Mouse (Mus musculus) ES-E14 (cell line): ENCODE data around the gene Olfr194. TPM values are rescaled to one million over a fixed set of nuclear protein-coding genes. Genes with fewer than 3 reads are reported as not detected.
"Not testable (repeated sequence)": the region's sequence is repeated elsewhere in the genome, so short reads cannot be mapped to it uniquely, and the experiment has no call there.

ENCODE experiments used
- DNase-seq: peaks from one replicate; pipeline ENCODE4 v3.0.0-alpha.2; 2013; ENCODE audit warnings: low read depth, low spot score
- H3K27ac ChIP-seq: 2 replicates; pipeline ENCODE4 v1.5.1; 2012; ENCODE audit warnings: low read depth, mild to moderate bottlenecking, low read length, moderate library complexity, mixed read lengths; ENCODE audit not compliant: poor library complexity, insufficient read depth, severe bottlenecking
- H3K36me3 ChIP-seq: 2 replicates; pipeline ENCODE4 v1.6.1; 2012; ENCODE audit warnings: mild to moderate bottlenecking, low read length, moderate library complexity, mixed read lengths; ENCODE audit not compliant: control insufficient read depth, poor library complexity, insufficient read depth, severe bottlenecking
- H3K4me1 ChIP-seq, 2 experiments: fragments of 150-350 bp in 1 of 2; sonication (generic) in 1 of 2; 2 replicates each; pipeline ENCODE4 v1.6.1; 2012; ENCODE audit warnings: low read length in 2 of 2, mild to moderate bottlenecking in 1 of 2, mixed read lengths in 1 of 2; ENCODE audit not compliant: control insufficient read depth in 2 of 2, insufficient read depth in 2 of 2, poor library complexity in 1 of 2
- H3K4me3 ChIP-seq, 2 experiments: fragments of 150-350 bp in 1 of 2; sonication (generic) in 1 of 2; 2 replicates each; pipeline ENCODE4 v1.5.1; 2012; ENCODE audit warnings: low read length in 2 of 2, low read depth in 1 of 2, mild to moderate bottlenecking in 1 of 2, mixed read lengths in 1 of 2; ENCODE audit not compliant: insufficient read depth in 1 of 2, poor library complexity in 1 of 2, severe bottlenecking in 1 of 2
- H3K9ac ChIP-seq: 2 replicates; pipeline ENCODE4 v1.6.1; 2012; ENCODE audit warnings: low read depth, mild to moderate bottlenecking, low read length, mixed read lengths; ENCODE audit not compliant: poor library complexity, insufficient read depth, severe bottlenecking
- H3K9me3 ChIP-seq: fragments of 150-350 bp; sonication (generic); 2 replicates; pipeline ENCODE4 v1.6.1; 2012; ENCODE audit warnings: low read depth, mild to moderate bottlenecking, low read length; ENCODE audit not compliant: control insufficient read depth, insufficient read depth
- CHD2 ChIP-seq: IDR thresholded peaks from 2 replicates; pipeline ENCODE4 v1.6.1; 2014; ENCODE audit warnings: mild to moderate bottlenecking, low read depth, low read length, inconsistent platforms
- HCFC1 ChIP-seq: IDR thresholded peaks from 2 replicates; pipeline ENCODE4 v1.6.1; 2012; ENCODE audit warnings: low read length, inconsistent platforms, borderline replicate concordance; ENCODE audit not compliant: insufficient read depth
- MAFK ChIP-seq: IDR thresholded peaks from 2 replicates; pipeline ENCODE4 v1.6.1; 2014; ENCODE audit warnings: mild to moderate bottlenecking, low read depth, low read length, inconsistent platforms; ENCODE audit not compliant: insufficient read depth
- ZC3H11A ChIP-seq: IDR thresholded peaks from 2 replicates; pipeline ENCODE4 v1.6.1; 2012; ENCODE audit warnings: low read depth, mild to moderate bottlenecking, inconsistent platforms, low read length, borderline replicate concordance
- ZNF384 ChIP-seq: IDR thresholded peaks from 2 replicates; pipeline ENCODE4 v1.6.1; 2012; ENCODE audit warnings: low read depth, low read length, inconsistent platforms
- in situ Hi-C, 2 experiments: fragments of 600-800 bp; cut with MboI; formaldehyde crosslinking; loops; one replicate each; pipeline ENCODE4 v1.15.1; 2025; ENCODE audit warnings: low sequenced_read_pairs in 2 of 2, inconsistent platforms in 1 of 2; ENCODE audit not compliant: unreplicated experiment in 2 of 2
- total RNA-seq: library from RNA; depleted of rRNA; stranded (reverse); fragments of 300-350 nt; gene quantifications from 2 replicates; pipeline ENCODE4 v1.2.3, GENCODE M21; 2012

Olfr194 gene
- total RNA-seq, 1 experiment: not detected

- TF ChIP-seq MAFK: no peak
- no peak for TF ChIP-seq ZNF384
- TF ChIP-seq CHD2: no peak
- no peak for TF ChIP-seq ZC3H11A
- TF ChIP-seq HCFC1: no peak
- H3K27ac ChIP-seq: no peak overlapping the region
- H3K9ac ChIP-seq: no peak overlapping the region
- H3K9me3 ChIP-seq: no peaks in the 10 kb centered on the region
- no peaks in the 10 kb centered on the region for H3K4me1 ChIP-seq
- in situ Hi-C loops: no loop called here
- no peaks in the 10 kb centered on the region for H3K36me3 ChIP-seq
- no peak for DNase-seq
- no peak overlapping the region for H3K4me3 ChIP-seq
Measured at GRCm38 (mm10) chr16:59130740-59131139, 9.9 kb upstream of the Olfr194 start.

GRCm38 (mm10) chr16:59111781-59112180, 9.1 kb downstream of the Olfr194 start, which contains the start of gene Olfr193:
Gene Olfr193 (minus strand): TSS chr16:59111881.
- H3K4me3 ChIP-seq: no peak within 1 kb of the TSS
- no peak for DNase-seq
- no peak for TF ChIP-seq CHD2
- no peak for TF ChIP-seq ZNF384
- H3K36me3 ChIP-seq: no peaks in the 10 kb centered on the region
- H3K9me3 ChIP-seq: no peaks in the 10 kb centered on the region
- no peak within 1 kb of the TSS for H3K9ac ChIP-seq
- no peaks in the 10 kb centered on the region for H3K4me1 ChIP-seq
- H3K27ac ChIP-seq: no peak within 1 kb of the TSS
- in situ Hi-C loops: no loop called here

- H3K4me3 ChIP-seq, H3K4me1 ChIP-seq, H3K9me3 ChIP-seq, H3K27ac ChIP-seq, H3K9ac ChIP-seq, DNase-seq, in situ Hi-C loops, H3K36me3 ChIP-seq: not testable (repeated sequence)
Measured at GRCm38 (mm10) chr16:59108522-59108921, 12.3 kb downstream of the Olfr194 start.

GRCm38 (mm10) chr16:59105312-59105711, 15.6 kb downstream of the Olfr194 start:
- no peak for DNase-seq

GRCm38 (mm10) chr16:59089722-59090121, 31.1 kb downstream of the Olfr194 start, which contains the start of gene Olfr191:
Gene Olfr191 (minus strand): TSS chr16:59089822.
- H3K9me3 ChIP-seq, H3K4me1 ChIP-seq, H3K9ac ChIP-seq, H3K4me3 ChIP-seq, DNase-seq, H3K36me3 ChIP-seq, in situ Hi-C loops, H3K27ac ChIP-seq: not testable (repeated sequence)

More at GRCm38 (mm10) chr16:59105312-59105711, 15.6 kb downstream of the Olfr194 start:
- Histone ChIP-seq H3K9me3 (no peaks in the 10 kb centered on the region), H3K9ac (no peak overlapping the region), H3K27ac (no peak overlapping the region), H3K4me1 (no peaks in the 10 kb centered on the region), H3K4me3 (no peak overlapping the region), H3K36me3 (no peaks in the 10 kb centered on the region)
- no peak for TF ChIP-seq CHD2
- TF ChIP-seq ZC3H11A: no peak
- TF ChIP-seq ZNF384: no peak
- no peak for TF ChIP-seq HCFC1
- TF ChIP-seq MAFK: no peak
- in situ Hi-C loops: no loop called here

- H3K36me3 ChIP-seq, in situ Hi-C loops, H3K4me3 ChIP-seq, H3K27ac ChIP-seq, H3K9me3 ChIP-seq, H3K9ac ChIP-seq, DNase-seq, H3K4me1 ChIP-seq: not testable (repeated sequence)
Measured at GRCm38 (mm10) chr16:59081113-59081512, 39.8 kb downstream of the Olfr194 start.
